Mouse (Mus musculus) kidney, postnatal 25 days (tissue): ENCODE measurements around the gene Kalrn.
A peak's percentile ranks its signal among the peaks of the same experiment; 100 is the strongest.

Experiments
- DNase-seq, 2 experiments: peaks; one replicate each; pipeline ENCODE4 v3.0.0; 2021; ENCODE audit warnings: mixed read lengths in 2 of 2

Kalrn gene

GRCm38 (mm10) chr16:34061661-34062060, 511.7 kb downstream of the Kalrn start:
- no peak for DNase-seq

DNA sequence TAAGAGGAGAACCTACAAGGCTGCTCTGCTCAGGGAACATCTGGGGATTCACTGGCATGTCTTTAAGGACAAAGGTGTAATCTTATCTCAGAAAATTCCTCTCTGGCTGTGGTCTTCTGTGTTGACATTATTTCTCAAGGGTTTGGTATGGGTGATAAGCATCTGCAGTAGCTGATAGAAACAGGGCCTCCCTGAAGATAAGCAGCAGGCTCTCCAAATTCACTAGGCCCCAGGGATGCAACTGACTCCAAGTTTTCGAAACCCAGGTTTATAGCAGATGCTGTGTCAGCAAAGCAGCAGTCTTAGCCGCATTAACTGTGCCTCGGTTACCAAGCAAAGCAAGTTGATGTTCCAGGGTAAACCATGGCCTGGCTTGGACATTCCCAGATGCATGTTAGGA, 514.7 kb downstream of the Kalrn start:
- DNase-seq, result no peak

DNA sequence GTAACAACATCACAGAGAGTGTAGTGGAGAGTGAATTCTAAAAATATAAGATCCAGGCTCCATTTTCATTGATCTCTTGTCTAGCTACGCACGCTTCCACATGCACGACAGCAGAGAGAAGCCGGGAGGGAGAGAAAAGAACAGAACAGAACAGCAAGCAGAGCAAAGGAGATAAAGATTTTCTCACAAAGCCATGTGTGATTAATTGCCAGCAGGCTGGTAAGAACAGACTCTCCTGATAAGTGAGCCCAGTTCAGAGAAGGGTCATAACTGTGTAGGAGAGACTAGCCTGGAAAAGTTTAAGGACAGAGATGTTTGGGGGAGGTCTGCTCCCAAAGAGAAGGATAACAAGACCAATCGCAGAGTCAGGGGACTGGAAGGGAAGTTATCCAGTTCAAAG, 515.9 kb downstream of the Kalrn start:
- no peak for DNase-seq

GRCm38 (mm10) chr16:34056418-34057111, 516.8 kb downstream of the Kalrn start:
- DNase-seq, result no peak

- no peak for DNase-seq
These were observed 523.2 kb downstream of the Kalrn start for GRCm38 (mm10) chr16:34050090-34050489.

DNA sequence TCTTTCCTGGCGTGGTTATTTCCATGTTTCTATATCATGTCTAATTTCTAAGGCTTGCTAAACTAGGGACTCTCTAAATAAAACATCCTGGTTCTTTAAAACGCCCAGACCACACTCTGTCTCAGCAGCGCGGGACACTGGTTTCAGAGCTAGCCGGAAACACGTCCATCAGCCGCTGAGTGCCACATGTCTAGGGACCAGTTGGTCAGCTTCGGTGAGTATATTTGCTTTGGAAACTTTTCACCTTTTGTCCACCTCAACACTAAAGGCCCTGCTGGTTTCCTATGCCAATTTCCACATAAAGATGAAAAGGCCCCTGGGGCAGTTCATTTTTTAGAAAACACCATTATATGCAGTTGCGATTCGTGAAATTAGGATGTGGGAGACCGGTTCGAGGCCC, 524.0 kb downstream of the Kalrn start:
- DNase-seq, result no peak

DNA sequence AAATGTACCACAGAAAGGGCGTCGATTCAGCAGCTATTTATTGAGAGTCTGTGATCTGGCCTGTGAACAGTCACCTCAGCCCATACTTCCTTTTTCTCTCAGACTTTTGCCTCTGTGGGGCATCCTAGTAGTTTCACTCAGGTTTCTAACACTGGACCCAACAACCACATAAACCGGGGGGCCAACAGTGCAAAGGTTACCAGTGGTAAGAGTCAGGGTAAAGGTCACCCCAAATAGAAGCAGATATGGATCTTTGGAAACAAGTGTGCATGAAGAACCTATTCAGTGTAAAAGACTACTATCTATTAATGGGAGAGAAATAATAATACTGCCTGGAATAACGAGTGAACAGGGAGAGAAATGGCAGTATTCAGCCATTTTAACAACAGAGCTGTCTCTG, 525.1 kb downstream of the Kalrn start:
- no peak for DNase-seq

DNA sequence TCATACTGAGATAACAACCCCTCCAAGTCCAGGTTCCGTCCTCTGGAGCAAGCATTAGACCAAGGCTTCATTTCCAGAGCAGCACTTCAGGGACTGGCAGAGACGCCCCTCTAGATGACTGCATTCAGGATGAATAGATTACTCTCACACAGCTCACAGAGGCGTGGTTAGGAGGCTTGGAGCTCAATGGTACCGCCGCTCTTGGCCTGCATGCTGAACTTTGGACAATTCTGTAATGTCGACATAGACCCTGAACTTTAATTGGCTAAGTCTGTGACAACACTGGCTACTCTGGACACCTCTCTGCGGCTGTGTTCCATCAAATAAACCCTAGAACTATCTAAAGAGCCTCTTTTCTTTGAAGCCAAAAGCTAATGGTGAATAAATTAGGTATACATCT, 525.8 kb downstream of the Kalrn start:
- no peak for DNase-seq

DNA sequence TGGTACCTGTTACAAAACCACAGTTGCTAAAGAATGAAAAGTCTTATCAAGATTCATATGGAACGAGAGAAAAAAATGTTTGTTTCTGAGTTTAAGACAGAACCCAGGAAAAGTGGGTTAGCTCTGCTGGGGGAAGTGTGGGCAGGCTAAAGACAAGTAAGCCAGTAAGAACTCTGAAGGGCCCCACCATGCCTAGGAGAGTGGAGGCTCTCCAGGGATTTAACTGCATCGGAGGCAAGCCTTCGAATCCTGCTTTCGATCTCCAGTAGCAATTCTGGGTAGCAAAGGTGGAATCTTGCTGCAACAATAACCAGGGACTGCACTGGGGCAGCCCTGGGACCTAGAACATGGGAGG, 526.3 kb downstream of the Kalrn start:
- DNase-seq, result no peak

DNA sequence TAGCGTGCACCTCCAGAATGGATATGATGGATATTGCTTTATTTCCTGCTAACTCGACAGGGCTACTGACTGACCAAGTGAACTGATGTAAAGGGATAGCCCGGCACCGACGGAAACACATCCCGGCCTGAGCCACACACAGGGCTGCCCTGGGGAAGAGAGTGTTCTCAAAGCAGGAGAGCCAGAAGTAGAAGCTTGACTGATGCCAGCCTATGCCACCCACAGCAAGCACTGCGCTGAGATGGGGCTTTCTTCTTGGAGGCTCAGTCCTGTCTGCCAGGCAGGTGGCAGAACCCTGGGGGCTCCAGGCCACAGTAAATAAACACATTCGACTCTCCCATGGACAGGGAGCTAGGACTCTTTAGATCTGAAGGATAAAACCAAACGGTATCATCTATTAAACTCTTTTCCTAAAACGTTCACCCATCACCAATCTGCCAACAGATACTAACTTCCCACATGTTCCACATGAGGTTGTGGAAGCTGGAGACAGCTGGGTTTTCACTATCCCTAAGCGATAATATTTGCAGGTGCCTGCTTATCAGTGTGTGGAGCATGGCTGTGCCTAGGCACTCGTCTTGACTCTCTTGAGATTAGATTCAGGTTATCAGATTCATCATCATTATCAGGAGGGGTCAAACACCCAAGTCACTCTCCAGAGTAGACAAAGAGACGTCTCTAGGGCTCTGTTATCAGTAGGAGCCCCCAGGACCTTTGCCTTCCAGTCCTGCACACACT, 526.9 kb downstream of the Kalrn start:
- DNase-seq, result no peak

DNA sequence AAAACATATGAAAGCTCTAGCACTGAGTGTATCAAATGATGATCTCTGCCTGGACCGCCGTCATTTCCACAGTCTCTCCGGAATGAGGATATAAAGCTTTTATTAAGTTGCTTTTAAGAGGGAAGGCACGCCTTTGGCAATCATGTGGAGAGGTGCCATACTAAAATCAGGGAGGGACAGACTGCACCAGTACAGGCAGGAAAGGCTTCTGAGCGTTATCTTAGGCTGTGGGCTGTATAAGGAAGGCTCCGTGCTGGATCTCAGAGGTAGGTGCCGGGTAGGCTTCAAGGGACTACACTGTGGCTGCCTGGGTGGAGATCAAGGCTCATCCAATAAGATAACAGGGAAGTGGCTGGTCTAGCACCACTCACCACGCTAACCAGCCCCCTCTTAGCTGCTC, 528.8 kb downstream of the Kalrn start:
- no peak for DNase-seq

DNA sequence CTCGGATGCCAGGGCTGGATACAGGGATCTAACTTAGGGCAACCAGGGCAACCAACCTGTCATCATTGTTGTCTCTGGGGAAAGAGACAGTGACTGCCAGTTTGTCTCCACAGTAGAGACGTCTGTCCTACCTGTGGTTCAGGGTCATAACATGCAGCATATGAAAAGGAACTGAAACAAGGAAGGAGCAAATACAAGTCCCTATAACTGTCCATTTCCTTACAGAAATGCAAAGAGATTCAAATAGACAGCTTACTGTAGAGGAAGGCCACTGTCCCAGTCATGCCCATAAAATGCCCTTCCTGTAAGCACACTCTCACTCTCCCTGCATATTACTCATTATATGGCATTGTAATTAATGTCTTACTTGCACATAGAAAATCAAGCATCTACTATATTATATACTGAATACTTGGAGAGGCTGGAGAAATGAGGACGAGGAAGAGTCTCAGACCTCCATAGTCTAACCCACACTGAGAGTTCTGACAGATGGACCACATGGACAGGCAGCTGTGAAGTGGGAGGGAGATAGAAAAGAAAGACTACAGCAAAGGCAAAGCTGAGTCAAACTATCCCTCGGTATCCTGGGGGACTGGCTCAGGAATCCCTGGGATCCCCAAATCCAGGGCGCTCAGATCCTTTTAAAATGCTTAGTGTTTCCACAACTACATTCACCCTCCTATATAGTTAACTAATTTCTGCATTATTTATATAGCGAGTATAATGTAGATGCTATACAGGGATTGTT, 530.1 kb downstream of the Kalrn start:
- DNase-seq, result no peak

- DNase-seq, result no peak
These were observed 530.7 kb downstream of the Kalrn start for GRCm38 (mm10) chr16:34042586-34042985.

DNA sequence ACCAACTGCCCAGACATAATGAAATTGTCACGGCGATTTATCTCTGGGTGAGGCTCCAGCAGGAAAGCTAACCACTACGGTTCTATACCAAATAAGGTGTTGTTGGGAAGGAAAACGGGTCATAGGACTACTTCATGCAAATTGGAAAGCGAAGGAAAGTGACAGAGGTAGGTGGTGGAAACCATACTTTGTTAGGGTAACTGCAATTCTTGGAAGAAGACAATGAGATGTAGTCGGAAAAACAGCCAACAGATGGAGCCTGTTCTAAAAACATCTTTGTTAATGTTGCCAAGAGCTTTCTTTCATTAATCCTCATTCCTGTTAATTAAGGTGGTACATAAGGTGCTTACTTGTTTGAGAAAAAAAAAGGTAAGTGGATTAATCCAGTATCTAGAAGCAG, 533.1 kb downstream of the Kalrn start:
- DNase-seq, result no peak

- DNase-seq, result no peak
These were observed 533.6 kb downstream of the Kalrn start for GRCm38 (mm10) chr16:34039736-34040135.

DNA sequence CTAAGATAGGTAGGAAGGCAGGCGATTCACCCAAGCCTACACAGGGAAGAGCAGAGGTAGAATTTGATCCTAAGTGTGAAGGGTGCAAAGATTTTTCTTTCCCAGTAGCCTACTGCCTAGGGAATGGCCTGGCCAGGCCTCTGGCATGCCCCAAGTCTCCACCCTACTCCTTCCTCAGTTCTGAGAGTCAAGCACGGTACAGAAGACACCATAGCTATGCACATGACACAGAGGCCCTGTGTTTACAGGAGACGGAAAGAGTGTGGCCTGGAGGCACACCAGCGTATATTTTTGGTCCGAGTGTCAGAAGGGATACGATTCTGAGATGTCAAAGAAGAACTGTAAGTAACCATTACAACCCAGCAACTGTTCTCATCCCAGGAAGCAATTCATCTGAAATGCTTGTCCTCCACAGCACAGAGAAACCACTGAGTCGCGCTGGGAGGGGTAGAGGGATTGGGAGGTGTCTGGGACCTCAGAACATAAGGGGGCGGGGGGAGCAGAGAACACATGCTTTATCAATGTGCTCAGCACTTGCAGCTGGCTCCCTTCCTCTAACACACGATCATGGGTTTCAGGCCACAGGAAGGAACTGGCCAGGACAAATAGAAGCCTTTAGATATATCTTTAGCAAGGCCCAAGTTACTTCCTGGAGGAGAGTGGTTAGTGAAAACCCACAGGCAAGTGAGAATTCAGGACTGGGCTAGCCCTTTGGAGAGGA, 536.8 kb downstream of the Kalrn start:
- DNase-seq, result peak in 1 of 2 experiments; percentile 37

- DNase-seq, result no peak
These were observed 537.6 kb downstream of the Kalrn start for GRCm38 (mm10) chr16:34035780-34036179.

DNA sequence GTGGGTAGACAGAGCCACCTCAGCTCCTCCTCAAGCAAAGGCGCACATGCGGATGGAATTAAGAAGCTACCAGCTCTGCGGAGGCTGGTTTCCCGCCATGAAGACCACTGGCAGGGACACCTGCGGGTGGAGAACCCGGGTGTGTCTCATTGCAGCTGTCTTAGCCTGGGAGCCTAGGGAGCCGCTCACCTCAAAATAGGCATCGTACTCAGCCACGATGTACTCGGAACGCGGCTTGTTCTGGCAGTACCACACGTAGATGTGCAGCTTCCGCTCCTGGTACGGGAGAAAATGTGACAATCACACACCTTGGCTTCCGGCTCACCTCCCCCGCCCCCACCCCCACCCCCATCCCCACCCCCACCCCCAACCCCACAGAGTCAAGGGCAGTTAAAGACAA, 539.1 kb downstream of the Kalrn start:
- DNase-seq, result no peak

GRCm38 (mm10) chr16:34032011-34032645, 541.2 kb downstream of the Kalrn start:
- DNase-seq, result no peak

DNA sequence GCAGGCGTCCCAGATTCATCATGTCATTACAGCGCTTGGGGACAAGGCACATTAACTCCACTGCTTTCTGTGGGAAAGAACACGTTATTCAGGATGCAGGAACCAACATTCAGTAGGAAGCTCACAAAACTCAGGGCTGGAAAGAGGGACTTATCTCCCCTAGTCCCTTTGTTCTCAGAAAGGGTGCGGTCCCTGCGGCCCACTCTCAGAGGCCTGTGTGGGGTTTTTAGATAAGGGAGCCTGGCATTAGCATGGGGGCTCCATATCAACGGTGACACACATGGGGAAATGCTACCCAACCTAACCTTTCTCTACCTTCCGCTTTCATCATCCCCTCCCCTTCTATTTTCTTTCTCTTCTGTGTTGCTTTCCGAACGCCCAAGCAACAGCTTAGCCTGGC, 541.8 kb downstream of the Kalrn start:
- DNase-seq, result no peak

GRCm38 (mm10) chr16:34030379-34030778, 543.0 kb downstream of the Kalrn start:
- DNase-seq, result peak in 1 of 2 experiments; percentile 34

DNA sequence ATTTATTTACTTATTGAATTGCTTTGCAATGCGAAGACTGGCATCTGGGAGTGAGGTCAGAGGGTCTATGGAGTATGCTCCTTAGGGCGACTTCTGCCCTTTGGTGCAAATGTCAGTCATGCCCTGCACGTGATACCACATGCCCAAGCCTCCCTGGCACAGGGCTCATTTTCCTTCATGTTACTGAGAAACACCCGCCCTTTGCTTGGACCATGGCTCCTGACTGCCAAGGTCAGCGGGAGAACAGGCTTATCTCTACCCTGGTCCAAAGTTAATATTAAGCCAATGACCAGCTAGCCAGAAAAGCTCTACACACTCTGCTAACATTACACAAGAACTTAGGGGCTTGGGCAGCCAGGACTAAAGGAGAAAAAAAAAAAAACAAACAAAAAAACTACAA, 543.5 kb downstream of the Kalrn start:
- DNase-seq, result peak; percentile 82 to 93

DNA sequence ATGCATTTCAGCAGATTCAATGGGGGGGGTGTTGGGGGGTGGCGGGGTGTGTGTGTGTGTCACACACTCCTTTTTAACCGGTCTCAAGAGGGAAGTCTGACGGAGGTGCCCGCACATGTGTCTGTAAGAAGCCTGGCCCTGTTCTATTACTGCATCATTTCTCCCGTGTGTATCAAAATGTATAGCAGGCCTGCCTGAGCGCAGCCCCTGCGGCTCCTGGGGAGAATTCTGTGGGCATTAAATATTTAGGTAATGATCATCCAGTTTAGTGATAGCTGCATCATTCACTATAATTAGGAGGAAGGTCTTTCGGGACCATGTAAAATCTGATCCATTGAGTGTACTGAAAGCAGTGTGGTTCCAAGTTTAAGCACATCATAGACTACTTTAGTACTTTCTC, 556.1 kb downstream of the Kalrn start:
- no peak for DNase-seq
